Mouse (Mus musculus) kidney, postnatal 14 days (tissue): ENCODE measurements at regions not wholly inside any gene's neighbourhood (a gene's known extent, or its start where the extent isn't known, plus 50 kb on each side); places are given as distances from the start of the nearest gene placed in this dataset.

Experiments used
- DNase-seq: peaks from one replicate; pipeline ENCODE4 v3.0.0; 2022; ENCODE audit warnings: mixed read lengths

- peak; percentile 64 for DNase-seq
Measured at GRCm38 (mm10) chr3:115766153-115766552, 51.3 kb upstream of the S1pr1 start.

GRCm38 (mm10) chr3:115768290-115768689 is 53.4 kb upstream of the S1pr1 start:
- no peak for DNase-seq

DNA sequence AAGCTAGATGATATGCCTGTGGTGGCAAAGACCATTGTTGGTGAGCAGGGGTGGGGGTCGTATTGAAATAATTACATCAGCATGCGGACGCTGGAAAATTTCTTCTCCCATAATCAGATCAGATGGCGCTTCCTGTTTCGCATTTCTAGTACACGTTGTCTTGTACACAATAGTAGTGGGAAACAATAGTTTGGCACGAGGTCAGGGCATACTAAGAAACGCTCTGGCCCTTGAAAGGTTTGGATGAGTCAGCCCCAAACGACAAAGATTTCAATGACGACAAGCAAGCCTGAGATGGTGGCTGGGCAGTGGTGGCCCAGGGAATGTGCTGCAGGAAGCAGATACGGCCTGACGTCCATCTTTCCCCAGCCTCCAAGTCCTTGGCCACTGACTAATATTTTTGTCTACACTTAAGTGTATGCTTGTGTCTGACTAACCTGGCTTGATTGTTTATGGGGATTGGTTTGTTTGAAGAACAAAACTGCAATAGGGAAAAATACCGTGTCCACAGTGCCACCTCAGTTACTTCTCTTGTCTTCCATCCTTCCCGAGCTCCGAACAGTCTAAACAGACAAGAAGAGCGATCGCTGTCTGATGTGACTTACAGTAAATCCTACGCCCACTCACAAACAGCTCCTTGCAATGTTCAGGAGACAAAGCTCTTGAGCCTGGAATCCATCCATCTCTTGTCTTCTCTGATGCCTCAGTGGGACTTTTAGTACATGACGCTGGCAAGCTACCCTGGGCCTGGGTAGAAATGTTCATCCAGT is 54.1 kb upstream of the S1pr1 start:
- peak; percentile 79 for DNase-seq

GRCm38 (mm10) chr3:115772676-115773075 is 57.8 kb upstream of the S1pr1 start:
- no peak for DNase-seq

GRCm38 (mm10) chr3:115774321-115774720 is 59.4 kb upstream of the S1pr1 start:
- DNase-seq, result no peak

- DNase-seq, result no peak
Measured at GRCm38 (mm10) chr3:115774723-115775122, 59.9 kb upstream of the S1pr1 start.

DNA sequence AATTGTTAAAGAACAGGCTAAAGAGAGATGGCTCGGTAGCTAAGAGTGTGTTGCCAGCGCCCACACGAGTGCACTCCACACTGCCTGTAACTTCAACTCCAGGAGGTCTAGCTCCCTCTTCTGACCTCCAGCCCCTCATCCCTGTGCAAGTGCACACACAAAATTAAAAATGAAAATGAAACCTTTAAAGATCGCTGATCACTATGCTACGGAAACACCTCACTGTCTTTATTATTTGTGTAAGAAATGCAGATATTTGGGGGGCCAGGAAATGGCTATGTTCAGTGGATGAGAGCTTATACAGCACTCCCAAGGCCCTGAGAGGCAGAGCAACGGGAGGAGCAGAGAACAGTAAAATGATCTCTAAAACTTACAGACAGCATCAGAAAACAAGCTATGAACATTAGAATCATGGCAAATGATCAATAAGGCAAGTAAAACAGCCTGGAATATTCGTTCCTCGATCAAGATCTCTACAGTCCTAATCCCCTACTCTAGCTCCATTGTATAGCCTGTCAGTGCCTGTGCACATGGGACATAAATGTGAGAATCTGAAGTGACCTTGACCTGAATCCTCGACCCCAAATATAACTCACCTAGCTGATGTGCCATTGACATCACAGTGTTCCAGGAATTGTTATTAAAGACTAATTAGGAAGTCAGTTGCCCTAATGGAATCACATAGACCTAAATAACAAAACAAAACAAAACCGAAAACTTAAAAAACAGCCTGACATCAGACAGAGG is 64.4 kb upstream of the S1pr1 start:
- DNase-seq, result no peak

DNA sequence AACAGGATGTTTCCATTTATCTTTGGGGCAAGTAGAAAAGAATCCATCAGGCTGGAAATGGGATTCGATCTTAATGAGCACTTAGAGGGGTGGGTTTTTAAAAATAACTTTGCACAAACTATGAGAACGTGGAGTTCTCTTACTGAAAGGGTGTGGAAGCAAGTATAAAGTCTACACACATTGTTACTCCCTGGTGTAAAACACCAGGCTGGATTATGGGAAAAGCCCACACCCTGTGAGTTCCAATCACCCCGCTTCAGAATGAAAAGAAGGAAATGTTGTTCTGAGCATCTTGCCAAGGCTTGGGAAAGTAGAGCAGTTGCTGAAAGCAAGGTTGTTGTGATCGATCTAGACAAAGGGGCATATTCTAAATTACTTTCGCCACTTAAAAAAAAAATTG is 65.0 kb upstream of the S1pr1 start:
- no peak for DNase-seq

DNA sequence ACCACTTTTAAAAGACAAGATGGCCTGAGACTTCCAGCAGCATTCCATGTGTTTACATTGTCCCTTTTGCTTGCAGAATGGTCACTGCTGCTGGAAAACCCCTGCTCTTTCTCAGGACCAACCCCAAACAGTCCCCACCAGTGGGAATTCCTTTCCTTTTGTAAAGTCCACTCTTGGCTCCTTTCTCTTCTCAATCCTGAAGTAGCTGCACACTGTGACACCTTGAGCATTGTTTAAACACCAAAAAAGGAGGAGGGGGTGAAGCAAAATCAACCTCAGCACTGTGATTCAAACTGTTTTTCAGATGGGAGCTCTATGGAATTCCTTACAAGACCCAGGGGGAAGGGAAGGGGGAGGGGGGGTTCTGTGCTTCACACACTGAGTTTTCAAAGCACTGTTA is 67.9 kb upstream of the S1pr1 start:
- no peak for DNase-seq

- DNase-seq, result no peak
Measured at GRCm38 (mm10) chr3:115787360-115787759, 72.5 kb upstream of the S1pr1 start.

- DNase-seq, result no peak
Measured at GRCm38 (mm10) chr3:115788525-115788924, 73.7 kb upstream of the S1pr1 start.

GRCm38 (mm10) chr3:115789063-115789462 is 74.2 kb upstream of the S1pr1 start:
- DNase-seq, result peak; percentile 21

DNA sequence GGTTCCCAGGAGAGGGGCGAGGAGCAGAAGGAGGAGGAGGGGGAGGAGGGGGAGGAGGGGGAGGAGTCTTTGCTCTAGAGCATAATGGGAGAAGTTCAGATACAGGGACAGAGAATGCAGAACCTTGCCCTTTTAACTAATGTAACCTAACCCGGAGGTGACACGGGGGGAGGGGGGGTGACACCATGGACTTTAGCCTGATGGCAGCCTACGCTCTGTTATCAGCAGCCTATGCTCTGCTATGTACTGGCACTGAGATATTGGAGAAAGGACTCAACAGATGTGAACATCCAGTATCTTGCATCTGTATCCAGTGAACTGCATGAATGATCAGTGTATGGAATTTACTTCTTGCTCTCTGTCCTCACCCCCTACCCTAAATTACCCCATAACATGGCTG is 77.7 kb upstream of the S1pr1 start:
- no peak for DNase-seq

DNA sequence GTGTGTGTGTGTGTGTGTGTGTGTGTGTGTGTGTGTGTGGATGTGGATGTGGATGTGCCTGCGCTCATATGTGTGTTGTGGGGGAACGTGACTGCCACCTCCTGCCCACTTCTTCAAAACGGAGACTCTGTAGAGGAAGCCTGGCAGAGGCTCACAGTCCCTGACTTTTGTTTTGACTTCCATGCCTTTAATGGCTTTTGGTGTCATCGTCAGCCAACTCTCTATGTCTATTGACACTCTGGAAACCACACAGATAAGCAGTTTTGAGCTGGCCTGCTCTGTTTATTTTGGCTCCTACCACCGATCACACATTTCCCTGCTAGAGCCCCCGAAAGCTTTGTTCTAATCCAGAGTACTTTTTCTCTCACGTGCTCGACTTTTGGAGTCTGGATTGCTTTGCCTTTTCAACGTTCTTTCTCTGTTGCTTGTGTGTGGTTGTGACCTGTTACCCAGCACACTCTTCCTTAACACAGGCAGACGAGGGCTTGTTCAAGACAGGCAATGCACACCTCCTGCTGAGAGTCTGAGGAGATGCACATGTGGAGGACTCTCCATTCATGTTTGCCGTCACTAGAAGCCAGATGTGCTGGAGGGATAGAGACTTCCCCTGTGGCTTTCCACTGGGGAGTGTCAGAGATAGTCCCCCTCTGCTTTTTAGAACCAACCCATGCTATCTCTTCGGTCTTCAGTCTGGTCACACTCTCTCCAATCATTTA is 78.6 kb upstream of the S1pr1 start:
- peak; percentile 51 for DNase-seq

- no peak for DNase-seq
Measured at GRCm38 (mm10) chr3:115799326-115799725, 84.5 kb upstream of the S1pr1 start.

- no peak for DNase-seq
Measured at GRCm38 (mm10) chr3:115799981-115800380, 85.1 kb upstream of the S1pr1 start.

DNA sequence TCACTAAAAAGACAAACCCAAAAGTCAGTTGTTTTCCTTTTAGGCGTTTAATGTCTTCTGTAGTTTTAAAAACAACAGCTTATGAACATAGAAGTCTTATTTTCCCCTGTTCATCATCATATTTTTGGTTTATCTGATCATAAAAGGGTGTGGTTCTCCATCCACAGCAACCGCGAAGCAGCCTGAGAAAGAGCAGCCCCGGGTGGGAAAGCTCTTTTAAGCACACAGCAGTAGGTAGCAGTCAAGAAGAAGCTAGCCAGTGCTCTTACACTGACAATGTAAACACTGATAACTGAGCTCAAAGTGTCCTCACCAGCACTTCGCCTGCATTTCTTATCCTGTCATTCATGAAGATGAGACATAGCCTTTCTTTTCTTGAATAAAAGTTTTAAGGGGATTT is 86.0 kb upstream of the S1pr1 start:
- DNase-seq, result no peak

- peak; percentile 17 for DNase-seq
Measured at GRCm38 (mm10) chr3:115801581-115802200, 85.9 kb upstream of the Dph5 start.

DNA sequence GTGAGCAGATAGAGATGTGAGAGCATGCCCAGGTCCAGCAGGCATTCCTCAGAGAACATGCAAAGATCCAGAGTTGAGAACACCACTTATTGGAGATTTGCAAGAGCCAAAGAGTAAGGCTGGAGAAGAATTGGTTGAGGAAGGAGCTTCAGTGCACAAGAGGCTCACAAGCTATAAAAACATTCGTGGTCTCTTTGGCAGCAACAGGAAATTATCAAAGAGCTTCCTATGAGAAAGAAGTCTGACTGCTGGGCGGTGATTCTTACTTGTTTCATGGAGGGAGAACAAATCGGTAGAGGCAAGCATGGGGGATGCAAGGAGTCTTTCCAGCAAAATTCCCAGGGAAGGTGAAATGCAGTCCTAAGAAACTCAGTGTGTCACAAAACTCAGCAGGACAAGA is 83.0 kb upstream of the Dph5 start:
- no peak for DNase-seq

- no peak for DNase-seq
Measured at GRCm38 (mm10) chr3:115807032-115807431, 80.6 kb upstream of the Dph5 start.

DNA sequence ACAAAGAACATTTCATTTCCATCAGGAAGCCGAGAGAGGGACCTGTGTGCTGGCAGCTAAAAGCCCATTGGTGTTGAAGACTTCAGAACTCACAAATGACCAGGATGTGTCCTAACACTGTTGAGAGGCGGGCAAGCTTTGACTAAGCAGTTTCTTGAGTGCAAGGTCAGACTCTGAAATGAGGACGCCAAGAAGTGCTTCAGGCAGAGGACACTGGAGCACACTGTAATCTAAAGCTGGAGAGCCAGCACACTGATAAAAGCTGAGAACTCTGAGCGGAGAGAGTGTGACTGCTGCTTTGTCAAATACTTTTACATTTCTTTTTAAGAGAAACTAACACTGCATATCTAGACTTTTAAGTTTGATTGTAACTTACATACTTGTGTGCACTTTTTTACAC is 72.5 kb upstream of the Dph5 start:
- DNase-seq, result peak; percentile 22

- peak; percentile 55 for DNase-seq
Measured at GRCm38 (mm10) chr3:115815571-115816156, 72.0 kb upstream of the Dph5 start.
